Mouse (Mus musculus) splenic B cell, adult 2 months (primary cell): Measurements from ENCODE around the gene Meiob.

Experiments used
- DNase-seq: peaks from one replicate; pipeline ENCODE4 v3.0.0-alpha.2; 2011; ENCODE audit warnings: low read depth, low spot score
- H3K27me3 ChIP-seq: 2 replicates; pipeline ENCODE4 v1.6.1; 2012; ENCODE audit warnings: mild to moderate bottlenecking, low read length, moderate library complexity, mixed read lengths; ENCODE audit not compliant: control insufficient read depth, poor library complexity, insufficient read depth, severe bottlenecking
- H3K36me3 ChIP-seq: 2 replicates; pipeline ENCODE4 v1.6.1; 2012; ENCODE audit warnings: mild to moderate bottlenecking, low read length, moderate library complexity, mixed read lengths; ENCODE audit not compliant: control insufficient read depth, poor library complexity, insufficient read depth, severe bottlenecking

Meiob gene

GRCm38 (mm10) chr17:24803952-24804951 lies at the start of gene Meiob:
Meiob (plus strand) TSS chr17:24804289.
- peak; percentile 77 for DNase-seq
- Histone ChIP-seq H3K27me3 (no peaks in the 10 kb centered on the region), H3K36me3 (no peaks in the 10 kb centered on the region)

- Histone ChIP-seq H3K36me3 (no peaks in the 10 kb centered on the region), H3K27me3 (no peaks in the 10 kb centered on the region; the same call in 1 of the 2 replicates)
- DNase-seq: no peak
These were observed 46.7 kb upstream of the Meiob start for GRCm38 (mm10) chr17:24757394-24757793.

- H3K27me3 ChIP-seq: no peaks in the 10 kb centered on the region
- no peaks in the 10 kb centered on the region for H3K36me3 ChIP-seq
- DNase-seq: no peak
These were observed 43.0 kb upstream of the Meiob start for GRCm38 (mm10) chr17:24761121-24761520.

GRCm38 (mm10) chr17:24765016-24765905 lies 38.8 kb upstream of the Meiob start:
- no peak for DNase-seq
- H3K27me3 ChIP-seq: no peaks in the 10 kb centered on the region
- H3K36me3 ChIP-seq: no peaks in the 10 kb centered on the region

GRCm38 (mm10) chr17:24766266-24766875 lies 37.7 kb upstream of the Meiob start:
- no peak for DNase-seq
- Histone ChIP-seq H3K27me3 (no peaks in the 10 kb centered on the region), H3K36me3 (no peaks in the 10 kb centered on the region)

- peak; percentile 37 for DNase-seq
- Histone ChIP-seq H3K27me3 (no peaks in the 10 kb centered on the region), H3K36me3 (no peaks in the 10 kb centered on the region)
These were observed 34.9 kb upstream of the Meiob start for GRCm38 (mm10) chr17:24769146-24769545.

- DNase-seq: peak; percentile 20
- H3K27me3 ChIP-seq: no peaks in the 10 kb centered on the region
- no peaks in the 10 kb centered on the region for H3K36me3 ChIP-seq
These were observed 30.8 kb upstream of the Meiob start for GRCm38 (mm10) chr17:24773241-24773640.

GRCm38 (mm10) chr17:24775173-24775572 lies 28.9 kb upstream of the Meiob start:
- DNase-seq: no peak
- no peaks in the 10 kb centered on the region; the same call in 1 of the 2 replicates for H3K27me3 ChIP-seq
- no peaks in the 10 kb centered on the region for H3K36me3 ChIP-seq

GRCm38 (mm10) chr17:24777073-24777472 lies 27.0 kb upstream of the Meiob start:
- no peak for DNase-seq
- Histone ChIP-seq H3K36me3 (no peaks in the 10 kb centered on the region), H3K27me3 (no peaks in the 10 kb centered on the region; the same call in 1 of the 2 replicates)

- H3K27me3 ChIP-seq: no peaks in the 10 kb centered on the region; the same call in 1 of the 2 replicates
- H3K36me3 ChIP-seq: no peaks in the 10 kb centered on the region
- DNase-seq: peak; percentile 36
These were observed 23.3 kb upstream of the Meiob start for GRCm38 (mm10) chr17:24780821-24781220.

- no peak for DNase-seq
- Histone ChIP-seq H3K27me3 (no peaks in the 10 kb centered on the region), H3K36me3 (no peaks in the 10 kb centered on the region)
These were observed 11.9 kb upstream of the Meiob start for GRCm38 (mm10) chr17:24792190-24792589.

- no peak for DNase-seq
These were observed 9.3 kb upstream of the Meiob start for GRCm38 (mm10) chr17:24794791-24795190.

GRCm38 (mm10) chr17:24796969-24797368 lies 7.1 kb upstream of the Meiob start:
- no peaks in the 10 kb centered on the region for H3K36me3 ChIP-seq
- no peak for DNase-seq
- H3K27me3 ChIP-seq: no peaks in the 10 kb centered on the region

More at GRCm38 (mm10) chr17:24794791-24795190, 9.3 kb upstream of the Meiob start:
- Histone ChIP-seq H3K27me3 (no peaks in the 10 kb centered on the region), H3K36me3 (no peaks in the 10 kb centered on the region)

GRCm38 (mm10) chr17:24798229-24798628 lies 5.9 kb upstream of the Meiob start:
- no peak for DNase-seq
- H3K36me3 ChIP-seq: no peaks in the 10 kb centered on the region
- no peaks in the 10 kb centered on the region for H3K27me3 ChIP-seq
